Mouse (Mus musculus) layer of hippocampus, postnatal 10 days (tissue): ENCODE results near the gene Adk. TPM values are rescaled to one million over a fixed set of nuclear protein-coding genes. Genes with fewer than 3 reads are reported as not detected.

Source experiments
- DNase-seq, 2 experiments: peaks; one replicate each; pipeline ENCODE4 v3.0.0; 2021; ENCODE audit warnings: low spot score in 2 of 2
- total RNA-seq, 2 experiments: library from RNA; stranded (reverse); gene quantifications; 2 replicates each; pipeline ENCODE4 v1.2.3; 2021

The Adk gene
- total RNA-seq, 2 experiments from 2014 or later: 70.3 to 70.6 TPM

DNA sequence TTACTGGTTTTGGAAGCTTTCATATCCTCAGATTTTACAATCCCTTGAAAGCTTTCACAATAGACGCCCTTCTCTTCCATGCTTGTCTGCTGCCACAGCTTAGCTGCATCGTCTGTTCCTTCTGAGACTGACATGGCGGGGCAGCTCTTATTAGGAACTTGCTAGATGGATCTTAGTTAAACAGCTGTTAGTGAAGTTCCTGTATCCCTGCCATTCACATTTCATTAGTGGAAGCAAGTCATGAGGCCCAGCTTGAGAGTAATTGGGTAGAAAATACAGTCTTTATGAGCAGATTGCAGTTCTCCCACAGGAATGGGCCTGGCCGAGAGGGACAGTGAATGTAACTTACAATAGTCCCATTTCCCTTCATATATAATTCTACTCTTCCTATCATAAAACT, 356.5 kb downstream of the Adk start:
- no peak for DNase-seq

- no peak for DNase-seq
Observed at GRCm38 (mm10) chr14:21410769-21411477, 358.5 kb downstream of the Adk start.

DNA sequence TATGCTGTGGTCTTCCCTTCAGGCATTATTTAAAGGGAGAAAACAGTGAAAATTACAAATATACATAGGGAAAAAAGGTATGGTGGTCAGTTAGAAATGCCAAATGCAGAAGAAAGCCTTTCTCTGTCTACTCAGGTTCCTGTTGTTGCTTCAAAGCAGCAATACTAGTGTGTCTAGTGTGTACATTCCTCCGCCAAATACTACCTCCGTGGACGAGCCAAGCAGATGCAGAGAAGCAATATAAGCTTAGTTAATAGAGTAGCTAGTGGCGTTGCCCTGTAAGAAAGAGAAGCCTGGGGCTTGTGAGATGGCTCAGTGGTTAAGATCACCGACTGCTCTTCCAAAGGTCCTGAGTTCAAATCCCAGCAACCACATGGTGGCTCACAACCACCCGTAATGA, 359.1 kb downstream of the Adk start:
- no peak for DNase-seq

DNA sequence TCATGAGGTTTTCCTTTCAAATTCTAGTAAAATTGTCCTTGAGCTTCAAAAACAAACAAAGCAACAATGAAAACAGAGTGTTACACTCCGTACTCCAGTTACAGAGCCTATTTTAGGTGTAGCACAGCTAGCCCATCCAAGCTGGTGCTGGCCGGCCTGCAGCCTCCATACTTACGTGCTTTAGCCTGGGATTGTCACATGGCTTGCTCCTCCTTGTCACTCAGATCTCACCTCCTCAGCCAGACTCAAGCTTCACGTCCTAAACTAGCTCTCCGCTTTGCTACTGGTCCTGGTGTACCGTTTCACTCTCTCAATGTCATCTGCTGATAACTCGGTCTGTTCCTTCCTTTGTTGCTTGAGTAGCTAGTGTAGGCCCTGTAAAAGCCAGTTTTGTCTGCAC, 366.0 kb downstream of the Adk start:
- DNase-seq: no peak

GRCm38 (mm10) chr14:21427369-21427768, 375.0 kb downstream of the Adk start:
- no peak for DNase-seq

DNA sequence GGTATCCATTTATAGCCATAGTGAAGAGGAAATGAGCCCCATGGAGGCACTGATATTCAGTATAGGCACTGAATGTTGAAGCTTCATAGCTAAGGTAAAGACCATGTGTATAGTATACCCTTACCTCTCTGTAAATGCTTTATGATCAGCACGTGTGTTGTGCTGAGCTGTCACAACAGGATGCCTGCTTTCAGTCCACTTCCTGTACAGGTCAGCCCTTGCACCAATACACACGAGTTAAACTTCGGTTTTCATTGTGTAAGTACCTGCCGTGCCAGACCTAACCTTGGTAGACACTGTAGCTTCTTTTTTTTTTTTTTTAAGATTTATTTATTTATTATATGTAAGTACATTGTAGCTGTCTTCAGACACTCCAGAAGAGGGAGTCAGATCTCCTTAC, 381.0 kb downstream of the Adk start:
- no peak for DNase-seq

DNA sequence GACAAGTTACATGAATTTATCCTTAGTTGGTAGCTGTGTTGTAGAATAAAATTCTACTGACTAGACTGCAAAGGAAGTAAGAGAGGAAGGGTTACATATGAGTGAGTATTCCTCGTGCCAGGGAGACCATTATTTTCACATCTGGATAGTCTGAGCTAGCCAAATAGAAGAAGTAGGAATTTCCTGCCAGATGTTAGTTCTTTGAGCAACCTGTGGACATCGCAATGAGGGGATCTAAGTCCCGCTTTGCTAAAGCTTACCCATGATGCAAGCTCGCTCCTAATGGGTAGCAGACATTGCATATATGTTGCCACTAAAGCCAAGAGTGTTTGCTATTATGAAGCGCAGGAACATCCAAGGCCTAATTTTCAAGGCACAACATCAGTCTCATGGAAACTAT, 381.6 kb downstream of the Adk start:
- DNase-seq: no peak

GRCm38 (mm10) chr14:21434686-21435085, 382.3 kb downstream of the Adk start:
- no peak for DNase-seq

DNA sequence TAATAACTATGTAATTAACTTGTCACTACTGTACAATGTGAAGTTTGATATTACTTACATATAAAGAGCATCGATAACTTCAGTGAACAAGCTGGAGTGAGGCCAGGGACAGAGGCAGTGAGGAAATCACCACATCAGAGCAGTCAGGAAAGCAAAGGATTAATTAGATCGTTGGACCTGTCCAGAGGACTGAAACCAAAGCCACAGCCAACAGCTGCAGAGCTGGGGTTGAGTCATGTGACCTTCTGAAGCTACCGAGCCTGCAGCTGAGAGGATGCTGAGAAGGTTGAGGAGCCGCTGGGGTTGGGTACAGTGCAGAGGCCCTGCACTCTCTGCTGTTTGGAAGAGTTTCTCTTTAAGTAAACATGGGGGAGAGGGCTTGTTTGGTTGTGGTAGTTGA, 387.4 kb downstream of the Adk start:
- DNase-seq: no peak

DNA sequence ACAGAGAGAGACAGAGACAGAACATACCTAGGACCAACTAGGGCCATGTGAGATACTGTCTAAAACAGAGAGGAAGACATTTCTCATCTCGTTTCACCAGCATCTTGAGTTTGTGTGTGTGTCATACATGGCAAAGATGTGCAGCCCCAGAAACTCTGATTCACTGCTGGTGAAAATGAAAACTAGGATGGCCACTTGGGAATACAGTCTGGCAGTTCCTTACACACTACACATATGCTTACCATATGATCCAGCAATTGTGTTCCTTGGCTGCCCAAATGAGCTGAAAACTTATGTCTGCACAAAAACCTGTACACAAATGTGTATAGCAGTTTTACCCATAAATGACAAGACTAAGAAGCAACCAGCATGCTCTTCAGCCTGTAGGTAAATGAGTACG, 388.2 kb downstream of the Adk start:
- no peak for DNase-seq

- no peak for DNase-seq
Observed at GRCm38 (mm10) chr14:21441772-21442533, 389.6 kb downstream of the Adk start.

DNA sequence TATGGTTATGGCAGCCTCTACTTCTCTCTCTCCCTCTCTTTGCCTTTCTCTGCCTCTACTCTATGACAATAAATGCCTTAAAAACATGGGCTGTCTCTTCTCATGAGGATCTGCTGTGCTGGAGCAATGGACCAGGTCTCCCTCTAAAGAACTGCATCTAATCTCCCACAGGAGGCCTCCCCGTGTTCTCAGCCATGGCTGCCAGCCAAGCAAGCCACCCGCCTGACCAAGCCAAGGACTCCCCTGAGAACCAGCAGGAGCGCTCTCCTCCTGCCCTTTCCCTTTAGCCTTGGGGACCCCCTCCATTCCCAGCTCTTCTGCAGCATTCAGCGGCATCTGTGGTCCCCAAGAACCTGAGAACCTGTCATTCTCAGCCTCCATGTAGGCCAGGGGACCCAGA, 400.2 kb downstream of the Adk start:
- DNase-seq: no peak

GRCm38 (mm10) chr14:21453896-21454295, 401.5 kb downstream of the Adk start:
- no peak for DNase-seq

DNA sequence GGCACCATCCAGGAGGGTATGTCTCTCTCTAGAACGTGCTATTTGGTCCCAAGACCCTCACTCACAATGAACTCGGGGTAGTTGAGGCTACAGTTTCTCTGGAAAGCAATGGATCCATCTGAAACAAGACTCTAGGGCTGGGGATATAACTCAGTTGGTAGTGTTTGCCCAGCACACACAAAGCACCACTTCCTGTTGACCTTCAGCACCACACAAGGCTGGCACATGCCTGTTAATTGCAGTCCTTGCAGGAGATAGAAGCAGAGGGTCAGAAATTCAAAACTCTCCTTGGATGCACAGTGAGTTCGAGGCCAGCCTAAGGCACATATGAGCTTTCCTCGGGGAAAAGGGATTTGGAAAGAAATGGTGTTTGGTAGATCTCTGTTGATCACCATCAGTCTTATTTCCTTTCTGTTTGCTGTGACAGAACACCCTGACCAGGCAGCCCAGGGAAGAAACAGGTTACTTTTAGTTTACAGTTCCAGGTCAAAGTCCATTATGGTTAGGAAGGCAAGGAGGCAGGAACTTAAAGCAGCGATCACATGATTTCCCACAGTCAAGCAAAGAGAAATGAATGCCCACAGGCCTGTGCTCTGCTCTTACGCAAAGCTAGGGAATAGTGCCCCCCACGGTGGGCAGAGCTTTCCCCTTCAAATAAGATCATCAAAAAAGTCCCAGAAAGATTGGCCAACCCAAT, 403.4 kb downstream of the Adk start:
- no peak for DNase-seq

DNA sequence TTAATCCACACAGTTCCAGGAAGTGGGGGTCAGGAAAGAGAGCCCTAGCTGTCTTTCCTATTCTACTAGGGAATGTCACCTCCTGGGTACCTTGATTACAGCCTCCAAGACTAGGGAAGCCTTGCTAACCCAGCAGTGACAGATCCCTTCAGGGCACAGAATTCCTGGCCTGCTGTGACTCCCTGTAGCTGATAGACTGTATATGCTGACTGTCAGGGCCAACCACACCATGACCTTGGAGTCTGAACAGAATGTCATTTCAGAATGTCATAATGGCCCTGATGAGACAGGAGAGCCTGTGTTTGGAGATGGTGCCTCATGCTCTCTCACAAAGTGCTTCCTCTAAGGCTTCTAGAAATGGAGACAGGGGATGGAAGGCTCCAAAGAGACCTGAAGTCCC, 404.2 kb downstream of the Adk start:
- no peak for DNase-seq

- DNase-seq: no peak
Observed at GRCm38 (mm10) chr14:21457876-21458275, 405.5 kb downstream of the Adk start.

- no peak for DNase-seq
Observed at GRCm38 (mm10) chr14:21458696-21459095, 406.3 kb downstream of the Adk start.

DNA sequence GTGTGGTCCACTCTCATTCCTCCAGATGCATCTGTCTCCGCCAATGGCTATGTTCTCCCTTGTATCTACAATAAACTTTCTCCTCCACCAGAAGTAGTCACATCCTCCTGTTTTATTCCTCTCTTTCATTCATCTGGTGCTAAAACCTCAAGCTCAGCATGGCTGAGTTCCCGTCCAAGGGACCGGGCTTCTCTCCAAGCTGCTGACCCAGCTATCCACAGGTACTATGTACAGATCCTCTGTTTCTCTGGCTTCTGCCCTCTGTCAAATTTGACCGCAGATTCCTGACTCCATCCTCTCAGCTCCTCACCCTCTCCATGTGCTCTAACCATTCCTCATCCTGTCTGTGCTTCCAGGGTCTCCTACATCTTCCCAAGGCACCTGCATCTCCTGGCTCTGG, 406.8 kb downstream of the Adk start:
- no peak for DNase-seq

DNA sequence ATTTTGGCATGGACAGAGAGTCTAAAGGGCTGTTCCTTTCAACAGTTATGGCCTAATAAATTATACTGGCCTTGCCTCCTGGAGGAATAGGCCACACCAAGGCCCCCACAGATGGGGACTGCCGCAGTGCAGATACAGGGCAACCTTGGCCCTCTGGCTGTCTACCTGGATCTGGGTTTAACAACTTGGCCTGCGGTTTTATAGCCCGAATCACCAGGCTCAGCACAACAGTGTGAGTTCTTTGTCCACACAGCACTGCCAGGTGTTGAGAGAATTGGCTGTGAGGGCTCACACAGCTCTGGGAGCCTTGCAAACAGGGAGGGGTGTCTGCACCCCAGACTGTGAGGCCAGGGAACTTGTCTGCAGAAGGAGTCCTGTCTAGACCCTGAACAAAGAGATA, 410.0 kb downstream of the Adk start:
- DNase-seq: no peak

GRCm38 (mm10) chr14:21463117-21463712, 410.8 kb downstream of the Adk start:
- no peak for DNase-seq

- no peak for DNase-seq
Observed at GRCm38 (mm10) chr14:21470386-21470785, 418.0 kb downstream of the Adk start.

DNA sequence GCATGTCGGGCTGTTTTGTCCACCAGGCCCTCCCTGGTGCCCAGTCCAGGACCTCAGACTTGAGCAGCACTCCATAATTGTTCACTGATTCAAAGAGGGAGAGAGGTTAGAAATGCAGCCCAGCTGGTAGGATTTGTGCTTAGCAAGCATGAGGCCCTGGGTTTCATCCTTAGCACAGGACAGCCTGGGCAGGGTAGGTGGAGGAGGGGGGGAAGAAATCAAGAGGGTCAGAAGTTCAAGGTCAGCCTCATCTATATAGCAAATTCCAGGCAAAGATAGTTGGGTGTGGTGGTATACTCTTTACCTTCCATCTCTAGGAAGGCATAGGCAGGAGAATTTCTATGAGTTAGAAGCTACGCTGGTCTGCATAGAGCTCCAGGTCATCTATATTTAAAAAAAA, 419.6 kb downstream of the Adk start:
- DNase-seq: no peak
